Mouse (Mus musculus): ENCODE measurements around the gene Mapk8ip2.

DNA sequence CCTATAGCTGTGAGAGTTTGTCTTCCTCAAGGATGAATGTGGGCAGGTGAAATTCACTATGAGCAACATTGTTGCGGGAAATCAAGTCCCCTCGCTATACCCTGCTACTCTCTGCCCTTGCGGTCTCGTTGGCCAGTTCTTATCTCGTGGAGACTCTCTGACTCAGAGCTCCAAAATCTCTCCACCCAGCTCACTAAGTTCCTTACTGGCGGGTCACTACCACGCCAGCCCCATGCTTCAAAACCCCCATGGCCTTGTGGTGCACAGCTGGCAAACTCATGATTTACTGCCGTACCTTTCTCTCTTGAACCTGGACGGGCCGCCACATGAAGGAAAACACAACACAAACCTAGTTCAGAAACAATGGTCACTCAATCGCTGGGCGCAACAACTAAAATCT, 34.5 kb downstream of the Mapk8ip2 start:
- TF ChIP-seq CTCF (IDR thresholded peaks at IDR 0.05; ENCODE audit: control insufficient read depth, insufficient read depth, insufficient read length) (no peak), MAX (IDR thresholded peaks at IDR 0.05) (peak; percentile 90), USF1 (IDR thresholded peaks at IDR 0.05; ENCODE audit: low read depth) (no peak), MYOG (IDR thresholded peaks at IDR 0.05; ENCODE audit: control insufficient read depth, extremely low read depth, insufficient read length) (no peak), MYOD1 (IDR thresholded peaks at IDR 0.05; ENCODE audit: control insufficient read depth, insufficient read length, low read depth) (peak; percentile 85)

All from C2C12 (cell line).